Mouse (Mus musculus): ENCODE results near the gene Nptxr. TPM values are rescaled to one million over a fixed set of nuclear protein-coding genes. Genes with fewer than 3 reads are reported as not detected.

The Nptxr gene
- polyA plus RNA-seq, 1 experiment from 2014 or later, result 1.8 TPM

DNA sequence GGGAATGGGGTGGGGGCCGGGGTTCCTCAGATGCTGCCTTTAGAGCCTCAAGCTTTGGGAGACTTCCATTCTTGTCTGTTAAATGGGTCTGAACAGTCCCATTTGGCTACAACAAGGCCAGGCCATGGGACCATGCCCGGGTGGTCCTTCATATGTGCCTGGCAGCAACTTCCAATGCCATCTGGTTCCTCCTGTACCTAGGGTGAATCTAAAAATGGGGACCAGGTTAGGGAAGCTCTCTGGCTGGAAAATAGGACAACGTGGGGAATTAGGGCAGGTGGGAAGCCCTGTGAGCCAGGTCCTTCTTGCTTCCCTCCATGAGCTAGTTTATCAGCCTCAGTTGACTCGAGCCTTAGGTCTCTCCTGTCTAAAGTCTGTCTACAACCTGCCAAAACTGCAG is 6.4 kb upstream of the Nptxr start:
- Histone ChIP-seq H3K27me3 (replicated peaks; ENCODE audit: low read depth, poor library complexity, severe bottlenecking) (peaks cover 51% of the 10 kb centered on the region), H3K4me3 (no peak overlapping the region), H3K36me3 (replicated peaks) (no peaks in the 10 kb centered on the region), H3K4me1 (peaks cover 3% of the 10 kb centered on the region; the same call in 1 of the 2 replicates), H3K27ac (replicated peaks) (no peak overlapping the region), H3K9me3 (no peaks in the 10 kb centered on the region)
- WGBS, result 69% methylated on average over 4 of the region's 4 CpGs
- no peak for DNase-seq (ENCODE audit: low spot score)

DNA sequence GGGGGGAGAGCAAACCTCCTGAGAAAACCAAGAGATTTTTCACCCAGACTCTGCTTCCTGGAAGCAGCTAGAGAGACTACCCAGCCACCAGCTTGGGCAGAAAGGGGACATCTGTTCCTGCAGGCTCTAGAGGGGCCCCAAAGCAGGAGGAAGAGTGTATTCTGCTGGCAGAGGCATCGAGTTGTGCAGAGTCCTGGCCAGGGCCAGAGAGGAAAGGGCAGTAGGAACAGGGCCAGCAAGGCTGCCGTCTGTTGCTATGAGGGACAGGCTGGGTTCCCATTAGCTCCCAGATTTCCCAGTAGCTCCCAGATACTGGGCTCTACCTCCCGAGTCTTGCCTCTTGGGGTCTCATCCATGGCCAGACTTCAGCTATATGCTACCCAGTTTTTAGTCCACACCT is 5.5 kb upstream of the Nptxr start:
- Histone ChIP-seq H3K27me3 (replicated peaks; ENCODE audit: low read depth, poor library complexity, severe bottlenecking) (peaks cover 60% of the 10 kb centered on the region), H3K4me1 (peaks cover 3% of the 10 kb centered on the region), H3K36me3 (replicated peaks) (no peaks in the 10 kb centered on the region), H3K27ac (replicated peaks) (no peak overlapping the region), H3K9me3 (no peaks in the 10 kb centered on the region), H3K4me3 (no peak overlapping the region)
- 71% methylated on average over 3 of the region's 3 CpGs for WGBS
- DNase-seq (ENCODE audit: low spot score), result no peak

DNA sequence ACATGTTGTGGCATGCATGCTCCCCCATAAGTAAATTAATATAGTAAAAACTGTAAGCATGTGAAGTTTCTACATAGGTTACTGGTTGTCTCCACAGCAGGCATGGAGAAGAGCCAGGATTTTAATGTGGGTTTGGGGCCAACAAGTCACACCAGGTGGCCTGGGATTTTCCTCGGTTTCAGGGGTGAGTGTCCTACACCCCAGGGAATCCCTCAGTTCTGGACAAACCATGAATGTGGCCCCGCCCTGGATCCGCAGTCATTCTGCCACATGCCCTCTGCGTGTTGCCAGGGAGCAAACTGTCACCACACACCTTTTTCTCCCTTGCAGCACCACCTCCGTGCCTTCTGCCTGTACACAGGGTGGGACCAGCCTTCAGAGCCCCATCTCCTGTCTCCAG is 4.1 kb upstream of the Nptxr start:
- 56% methylated on average over 5 of the region's 5 CpGs for WGBS
- Histone ChIP-seq H3K36me3 (replicated peaks) (no peaks in the 10 kb centered on the region), H3K4me3 (no peak overlapping the region), H3K27me3 (replicated peaks; ENCODE audit: low read depth, poor library complexity, severe bottlenecking) (peaks cover 74% of the 10 kb centered on the region), H3K27ac (replicated peaks) (no peak overlapping the region), H3K4me1 (peaks cover 17% of the 10 kb centered on the region), H3K9me3 (no peaks in the 10 kb centered on the region)
- no peak for DNase-seq (ENCODE audit: low spot score)

DNA sequence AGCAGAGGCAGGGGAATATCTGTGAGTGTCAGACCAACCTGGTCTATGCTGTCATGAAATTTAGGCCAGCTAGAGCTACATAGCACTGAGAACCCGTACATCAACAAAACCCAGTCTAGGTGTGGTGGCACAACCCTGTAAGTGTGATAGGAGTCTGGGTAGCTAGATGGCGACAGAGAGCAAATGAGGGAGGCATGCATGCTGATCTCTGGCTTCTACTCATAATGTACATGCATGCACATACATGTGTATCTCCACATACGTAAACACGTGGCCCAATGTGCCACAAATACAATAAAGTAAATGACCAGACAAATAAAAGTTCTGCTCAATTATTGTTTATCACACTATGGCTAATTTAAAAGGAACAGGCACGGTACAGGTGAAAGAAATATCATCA is 3.5 kb upstream of the Nptxr start:
- no peaks in the 10 kb centered on the region for H3K36me3 ChIP-seq (replicated peaks)
- peak; percentile 37 for DNase-seq (ENCODE audit: low spot score)
- H3K27ac ChIP-seq (replicated peaks), result no peak overlapping the region
- 39% methylated on average over 5 of the region's 5 CpGs for WGBS
- H3K4me3 ChIP-seq, result no peak overlapping the region
- peaks cover 23% of the 10 kb centered on the region for H3K4me1 ChIP-seq
- no peaks in the 10 kb centered on the region for H3K9me3 ChIP-seq
- peaks cover 79% of the 10 kb centered on the region for H3K27me3 ChIP-seq (replicated peaks; ENCODE audit: low read depth, poor library complexity, severe bottlenecking)

DNA sequence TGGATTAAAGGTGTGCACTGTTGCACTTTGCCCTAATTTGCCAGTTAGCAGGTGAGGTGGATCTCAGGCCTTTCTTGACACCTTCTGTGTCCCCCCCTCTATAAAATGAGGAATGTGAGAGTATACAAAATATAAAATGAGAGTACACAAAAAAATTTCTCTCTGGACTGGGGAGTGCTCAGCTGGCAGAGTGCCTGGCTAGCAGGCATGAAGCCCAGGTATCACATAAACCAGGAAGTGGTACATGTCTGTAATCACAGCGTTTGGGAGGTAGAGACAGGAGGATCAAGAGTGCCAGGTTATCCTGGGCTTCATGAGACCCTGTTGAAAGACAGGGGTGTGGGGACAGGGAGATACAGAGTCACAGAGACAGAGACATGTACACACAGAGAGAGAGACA is 2.5 kb upstream of the Nptxr start:
- H3K9me3 ChIP-seq, result no peaks in the 10 kb centered on the region
- no peak overlapping the region for H3K4me3 ChIP-seq
- no peak for DNase-seq (ENCODE audit: low spot score)
- H3K27ac ChIP-seq (replicated peaks), result no peak overlapping the region
- 35% methylated on average over 1 of the region's 1 CpGs for WGBS
- H3K36me3 ChIP-seq (replicated peaks), result no peaks in the 10 kb centered on the region
- H3K4me1 ChIP-seq, result peaks cover 23% of the 10 kb centered on the region
- peaks cover 86% of the 10 kb centered on the region for H3K27me3 ChIP-seq (replicated peaks; ENCODE audit: low read depth, poor library complexity, severe bottlenecking)

DNA sequence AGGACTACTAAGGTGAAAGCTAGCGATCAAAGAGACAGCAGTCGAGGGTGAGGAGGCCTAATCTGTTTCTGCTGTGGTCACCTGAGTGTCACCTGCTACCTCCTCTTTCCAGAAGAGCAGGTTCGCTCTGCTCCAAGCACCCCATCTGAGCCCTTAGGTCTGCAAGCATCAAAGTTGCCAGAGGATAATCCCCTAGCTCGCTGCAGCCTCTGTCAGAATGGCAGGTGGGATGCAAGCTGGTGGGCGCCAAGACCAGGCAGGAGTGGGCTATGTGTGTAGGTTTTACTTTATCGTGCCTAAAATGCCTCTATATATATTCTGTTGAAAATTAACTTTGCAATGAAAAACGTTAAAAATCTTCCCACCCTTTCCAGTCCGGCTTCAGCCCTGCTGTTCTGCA is 680 bp upstream of the Nptxr start:
- Histone ChIP-seq H3K36me3 (replicated peaks) (no peaks in the 10 kb centered on the region), H3K4me1 (peaks cover 23% of the 10 kb centered on the region), H3K9me3 (no peaks in the 10 kb centered on the region), H3K4me3 (peak overlapping the region; percentile 72; the same call in 1 of the 2 replicates), H3K27ac (replicated peaks) (no peak overlapping the region), H3K27me3 (replicated peaks; ENCODE audit: low read depth, poor library complexity, severe bottlenecking) (peaks cover 96% of the 10 kb centered on the region)
- WGBS, result 21% methylated on average over 8 of the region's 8 CpGs
- no peak for DNase-seq (ENCODE audit: low spot score)

DNA sequence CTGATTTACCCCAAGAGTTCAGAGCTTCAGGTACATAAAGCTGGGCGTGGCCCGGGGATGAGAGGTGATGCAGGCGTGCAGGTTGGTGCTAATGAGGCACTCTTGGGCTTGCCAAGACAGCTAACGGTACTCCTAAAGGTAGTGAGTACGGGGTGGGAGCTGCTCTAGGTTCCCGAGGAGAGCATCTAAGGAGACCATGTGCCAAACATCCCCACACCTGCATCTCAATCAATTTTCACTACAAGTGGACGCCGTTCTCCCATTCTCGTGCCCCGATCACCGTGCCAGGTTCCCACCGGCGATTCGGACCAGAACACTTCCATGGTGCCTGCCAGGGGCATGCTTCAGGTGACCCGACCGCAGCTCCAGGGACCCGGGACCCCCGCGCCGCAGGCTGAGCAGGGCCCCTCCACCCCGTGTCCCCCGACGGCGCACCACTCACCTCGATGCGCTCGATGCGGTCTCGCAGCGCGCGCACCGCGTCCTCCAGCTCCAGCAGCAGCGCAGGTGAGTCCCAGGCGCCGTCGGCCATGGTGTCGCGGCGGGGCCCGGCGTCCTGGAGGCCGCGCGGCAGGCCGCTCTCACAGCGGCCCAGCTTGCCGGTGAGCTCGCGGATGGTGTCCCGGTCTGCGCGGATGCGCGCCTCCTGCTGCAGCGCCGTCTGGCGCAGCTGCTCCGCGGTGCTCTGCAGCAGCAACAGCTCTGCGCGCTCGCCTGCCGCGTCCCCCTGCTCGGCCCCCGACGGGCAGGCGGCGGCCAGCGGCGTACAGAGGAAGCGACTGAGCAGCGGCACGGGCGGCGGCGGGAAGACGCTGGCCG is 824 bp downstream of the Nptxr start:
- DNase-seq (ENCODE audit: low spot score), result no peak
- no peaks in the 10 kb centered on the region for H3K9me3 ChIP-seq
- peaks cover 87% of the 10 kb centered on the region for H3K27me3 ChIP-seq (replicated peaks; ENCODE audit: low read depth, poor library complexity, severe bottlenecking)
- WGBS, result 6% methylated on average over 81 of the region's 81 CpGs
- H3K36me3 ChIP-seq (replicated peaks), result no peaks in the 10 kb centered on the region
- peaks cover 23% of the 10 kb centered on the region for H3K4me1 ChIP-seq
- peak overlapping the region; percentile 72 for H3K4me3 ChIP-seq
- H3K27ac ChIP-seq (replicated peaks), result peak overlapping the region; percentile 75

DNA sequence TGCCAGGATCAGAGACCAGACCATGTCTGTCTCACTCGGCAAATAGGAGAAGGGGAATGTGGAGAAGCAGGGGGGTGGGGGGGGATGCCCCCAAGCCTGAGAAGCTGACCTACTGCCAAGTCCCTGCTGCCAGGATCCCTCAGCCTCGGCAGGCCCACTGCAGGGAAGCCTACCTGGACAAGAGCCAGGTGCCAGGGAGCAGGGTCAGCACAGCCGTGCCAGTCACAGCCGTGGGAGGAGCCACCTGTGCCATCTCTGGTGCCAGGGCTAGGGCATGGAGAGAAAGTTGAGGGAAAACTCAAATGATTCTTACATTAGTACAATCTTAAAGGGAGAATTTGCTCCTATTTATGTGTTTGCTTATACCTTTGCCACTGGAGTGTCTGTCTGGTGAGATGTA is 2.3 kb downstream of the Nptxr start:
- Histone ChIP-seq H3K4me1 (peaks cover 23% of the 10 kb centered on the region), H3K4me3 (no peak overlapping the region), H3K27ac (replicated peaks) (no peak overlapping the region), H3K36me3 (replicated peaks) (no peaks in the 10 kb centered on the region), H3K27me3 (replicated peaks; ENCODE audit: low read depth, poor library complexity, severe bottlenecking) (peaks cover 75% of the 10 kb centered on the region), H3K9me3 (no peaks in the 10 kb centered on the region)
- no peak for DNase-seq (ENCODE audit: low spot score)
- WGBS, result 67% methylated on average over 4 of the region's 4 CpGs

DNA sequence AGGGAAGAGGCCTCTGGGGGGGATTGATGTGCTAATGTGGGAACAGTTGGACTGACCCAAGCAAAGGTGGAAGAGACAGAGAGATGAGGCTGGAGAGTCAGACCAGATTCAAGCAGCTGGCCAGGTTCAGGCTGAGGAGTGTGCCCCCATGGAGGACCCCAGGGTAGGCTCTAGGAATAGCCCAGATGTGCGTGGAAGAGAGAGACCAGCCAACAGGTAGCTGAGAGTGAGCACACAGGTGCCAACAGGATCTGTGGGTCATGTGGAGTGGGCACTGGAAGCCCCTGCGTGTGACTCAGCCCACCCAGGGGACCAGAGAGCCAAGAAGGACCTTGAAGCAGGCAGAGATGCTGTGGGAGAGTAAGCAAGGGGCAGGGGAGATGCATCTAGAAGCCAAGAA is 2.9 kb downstream of the Nptxr start:
- H3K4me3 ChIP-seq, result no peak overlapping the region
- WGBS, result 76% methylated on average over 2 of the region's 2 CpGs
- DNase-seq (ENCODE audit: low spot score), result no peak
- no peaks in the 10 kb centered on the region for H3K9me3 ChIP-seq
- peaks cover 23% of the 10 kb centered on the region for H3K4me1 ChIP-seq
- no peak overlapping the region for H3K27ac ChIP-seq (replicated peaks)
- peaks cover 68% of the 10 kb centered on the region for H3K27me3 ChIP-seq (replicated peaks; ENCODE audit: low read depth, poor library complexity, severe bottlenecking)
- no peaks in the 10 kb centered on the region for H3K36me3 ChIP-seq (replicated peaks)

DNA sequence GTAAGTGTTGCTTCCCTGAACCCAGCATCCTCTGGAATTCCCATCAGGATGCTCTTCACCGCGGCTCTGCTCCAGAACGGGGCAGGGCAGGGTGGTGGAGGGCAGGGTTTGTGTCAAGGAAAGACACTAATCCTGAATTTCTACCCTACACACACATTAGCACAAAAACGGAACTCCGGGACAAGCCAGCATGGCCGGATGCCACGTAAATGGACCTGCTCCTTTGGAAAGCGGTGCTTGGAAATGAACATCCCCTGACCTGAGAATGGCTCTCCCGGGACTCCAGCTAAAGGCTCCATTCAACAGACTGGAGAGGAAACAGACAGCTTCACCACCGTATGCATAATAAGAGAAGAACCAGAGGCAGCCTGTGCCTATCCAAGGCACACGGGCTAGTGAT is 3.9 kb downstream of the Nptxr start:
- WGBS, result 61% methylated on average over 11 of the region's 11 CpGs
- Histone ChIP-seq H3K4me1 (peaks cover 23% of the 10 kb centered on the region), H3K9me3 (no peaks in the 10 kb centered on the region), H3K27ac (replicated peaks) (no peak overlapping the region), H3K36me3 (replicated peaks) (no peaks in the 10 kb centered on the region), H3K4me3 (no peak overlapping the region), H3K27me3 (replicated peaks; ENCODE audit: low read depth, poor library complexity, severe bottlenecking) (peaks cover 59% of the 10 kb centered on the region)
- no peak for DNase-seq (ENCODE audit: low spot score)

DNA sequence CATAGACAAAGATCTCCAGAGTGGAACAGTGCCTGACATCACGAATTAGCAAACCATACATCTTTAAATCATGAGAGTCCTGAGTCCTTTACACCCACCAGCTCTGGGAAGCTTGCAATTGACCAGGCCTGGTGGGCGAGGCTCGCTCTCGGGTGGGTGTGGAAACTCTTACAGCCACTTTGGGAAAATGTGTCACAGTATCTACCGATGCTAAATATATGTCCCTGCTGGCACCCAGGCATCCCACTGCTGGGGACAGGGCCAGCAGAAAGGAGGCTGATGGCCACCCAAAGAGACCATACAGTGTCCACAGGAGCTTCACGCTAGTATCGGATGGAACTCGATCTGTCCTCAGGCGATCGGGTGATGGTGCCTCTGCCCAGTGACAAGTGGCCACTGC is 6.0 kb downstream of the Nptxr start:
- peaks cover 49% of the 10 kb centered on the region for H3K27me3 ChIP-seq (replicated peaks; ENCODE audit: low read depth, poor library complexity, severe bottlenecking)
- 91% methylated on average over 10 of the region's 10 CpGs for WGBS
- no peaks in the 10 kb centered on the region for H3K9me3 ChIP-seq
- no peak overlapping the region for H3K4me3 ChIP-seq
- H3K4me1 ChIP-seq, result peaks cover 9% of the 10 kb centered on the region
- H3K27ac ChIP-seq (replicated peaks), result no peak overlapping the region
- H3K36me3 ChIP-seq (replicated peaks), result no peaks in the 10 kb centered on the region
- no peak for DNase-seq (ENCODE audit: low spot score)

DNA sequence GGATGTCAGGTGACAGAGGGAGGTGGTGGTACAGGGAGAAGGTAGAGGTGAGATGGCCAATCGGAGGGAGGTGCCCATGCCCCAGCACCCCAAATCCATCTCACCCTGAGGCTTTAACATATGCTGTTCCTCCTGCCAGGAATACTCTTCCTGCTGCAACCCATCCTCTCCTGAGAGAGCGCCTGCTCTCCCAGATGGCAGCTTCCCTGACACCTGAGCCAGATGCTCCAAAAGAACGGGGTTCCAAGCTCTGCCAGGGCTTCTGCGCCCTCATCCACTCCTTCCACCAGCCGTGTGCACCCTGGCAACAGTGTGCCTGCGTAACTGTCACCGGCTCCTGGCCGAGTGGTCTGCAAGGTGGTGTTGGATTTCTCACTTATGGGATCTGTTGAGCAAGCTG is 6.9 kb downstream of the Nptxr start:
- DNase-seq (ENCODE audit: low spot score), result no peak
- Histone ChIP-seq H3K4me3 (no peak overlapping the region), H3K36me3 (replicated peaks) (no peaks in the 10 kb centered on the region), H3K27ac (replicated peaks) (no peak overlapping the region), H3K27me3 (replicated peaks; ENCODE audit: low read depth, poor library complexity, severe bottlenecking) (peaks cover 49% of the 10 kb centered on the region), H3K4me1 (peaks cover 6% of the 10 kb centered on the region), H3K9me3 (no peaks in the 10 kb centered on the region)
- 82% methylated on average over 8 of the region's 8 CpGs for WGBS

DNA sequence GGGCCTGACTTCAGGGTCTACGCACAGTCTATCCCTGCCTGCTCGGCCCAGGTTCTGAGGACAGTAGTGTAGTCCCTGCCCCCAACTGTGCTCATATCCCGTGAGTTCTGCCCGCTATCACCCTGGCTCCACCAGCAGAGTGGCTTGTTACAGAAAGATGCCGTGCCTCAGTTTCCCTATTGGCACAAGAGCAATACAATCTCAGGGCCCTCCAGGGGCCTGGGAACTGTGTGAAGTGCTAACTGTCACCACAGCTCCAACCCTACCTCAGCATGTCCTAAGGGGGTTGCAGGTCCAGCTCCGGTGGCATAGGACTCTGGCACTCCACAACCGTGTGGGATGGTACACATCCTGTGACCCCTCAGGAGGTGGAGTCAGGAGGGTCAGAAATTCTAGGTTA is 7.5 kb downstream of the Nptxr start:
- no peak for DNase-seq (ENCODE audit: low spot score)
- 80% methylated on average over 7 of the region's 7 CpGs for WGBS
- Histone ChIP-seq H3K36me3 (replicated peaks) (no peaks in the 10 kb centered on the region), H3K27ac (replicated peaks) (no peak overlapping the region), H3K4me1 (peaks cover 11% of the 10 kb centered on the region), H3K4me3 (no peak overlapping the region), H3K27me3 (replicated peaks; ENCODE audit: low read depth, poor library complexity, severe bottlenecking) (peaks cover 48% of the 10 kb centered on the region), H3K9me3 (no peaks in the 10 kb centered on the region)

All from embryonic facial prominence, embryonic 10.5 days (tissue).